Mouse (Mus musculus): ENCODE data around the gene Aicda. TPM values are rescaled to one million over a fixed set of nuclear protein-coding genes. Genes with fewer than 3 reads are reported as not detected.
"Not testable (repeated sequence)": the region's sequence is repeated elsewhere in the genome, so short reads cannot be mapped to it uniquely, and the experiment has no call there.

Gene Aicda
- polyA plus RNA-seq, 1 experiment: not detected

GRCm38 (mm10) chr6:122569113-122569512 lies 15.5 kb downstream of the Aicda start:
- no peak overlapping the region for H3K4me3 ChIP-seq (replicated peaks; ENCODE audit: extremely low read depth, low read depth, low read length)
- H3K4me1 ChIP-seq (ENCODE audit: control insufficient read depth, insufficient read depth, low read length): no peaks in the 10 kb centered on the region
- no peak for TF ChIP-seq CTCF (IDR thresholded peaks at IDR 0.05; ENCODE audit: insufficient read depth, low read length)
- no peak for TF ChIP-seq POLR2A (IDR thresholded peaks at IDR 0.05; ENCODE audit: borderline replicate concordance, extremely low read depth, low read depth, low read length)
- WGBS: 62% methylated on average over 5 of the region's 5 CpGs
- DNase-seq: no peak

- no peaks in the 10 kb centered on the region for H3K4me1 ChIP-seq (ENCODE audit: control insufficient read depth, insufficient read depth, low read length)
- 55% methylated on average over 1 of the region's 1 CpGs for WGBS
- no peak for TF ChIP-seq CTCF (IDR thresholded peaks at IDR 0.05; ENCODE audit: insufficient read depth, low read length)
- TF ChIP-seq POLR2A (IDR thresholded peaks at IDR 0.05; ENCODE audit: borderline replicate concordance, extremely low read depth, low read depth, low read length): no peak
- H3K4me3 ChIP-seq (replicated peaks; ENCODE audit: extremely low read depth, low read depth, low read length): no peak overlapping the region
- DNase-seq: no peak
Observed at GRCm38 (mm10) chr6:122569762-122570161, 16.2 kb downstream of the Aicda start.

GRCm38 (mm10) chr6:122570695-122571616 lies 17.4 kb downstream of the Aicda start:
- WGBS: 31% methylated on average over 8 of the region's 8 CpGs
- H3K4me1 ChIP-seq (ENCODE audit: control insufficient read depth, insufficient read depth, low read length): no peaks in the 10 kb centered on the region
- TF ChIP-seq CTCF (IDR thresholded peaks at IDR 0.05; ENCODE audit: insufficient read depth, low read length) (no peak), POLR2A (IDR thresholded peaks at IDR 0.05; ENCODE audit: borderline replicate concordance, extremely low read depth, low read depth, low read length) (no peak)
- no peak overlapping the region for H3K4me3 ChIP-seq (replicated peaks; ENCODE audit: extremely low read depth, low read depth, low read length)
- DNase-seq: no peak

DNA sequence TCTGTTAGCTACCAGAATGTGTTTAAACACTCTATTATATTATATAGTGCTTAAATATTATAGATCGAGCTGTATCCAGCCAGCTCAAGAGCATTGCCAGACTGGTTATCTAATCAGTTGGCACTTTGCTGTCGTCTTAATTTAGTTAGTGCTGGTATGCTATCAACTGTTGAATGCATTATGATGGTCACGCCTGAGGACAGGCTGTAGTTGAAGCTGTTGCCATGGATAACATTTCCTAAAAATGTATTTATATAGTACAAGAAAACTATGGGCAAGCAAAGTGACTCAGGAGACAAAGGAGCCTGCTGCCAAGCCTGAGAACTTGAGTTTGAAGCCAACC lies 18.0 kb downstream of the Aicda start:
- DNase-seq: no peak
- Histone ChIP-seq H3K4me3 (replicated peaks; ENCODE audit: extremely low read depth, low read depth, low read length) (no peak overlapping the region), H3K4me1 (ENCODE audit: control insufficient read depth, insufficient read depth, low read length) (no peaks in the 10 kb centered on the region)
- TF ChIP-seq CTCF (IDR thresholded peaks at IDR 0.05; ENCODE audit: insufficient read depth, low read length): no peak
- no peak for TF ChIP-seq POLR2A (IDR thresholded peaks at IDR 0.05; ENCODE audit: borderline replicate concordance, extremely low read depth, low read depth, low read length)
- WGBS: 50% methylated on average over 3 of the region's 3 CpGs

DNA sequence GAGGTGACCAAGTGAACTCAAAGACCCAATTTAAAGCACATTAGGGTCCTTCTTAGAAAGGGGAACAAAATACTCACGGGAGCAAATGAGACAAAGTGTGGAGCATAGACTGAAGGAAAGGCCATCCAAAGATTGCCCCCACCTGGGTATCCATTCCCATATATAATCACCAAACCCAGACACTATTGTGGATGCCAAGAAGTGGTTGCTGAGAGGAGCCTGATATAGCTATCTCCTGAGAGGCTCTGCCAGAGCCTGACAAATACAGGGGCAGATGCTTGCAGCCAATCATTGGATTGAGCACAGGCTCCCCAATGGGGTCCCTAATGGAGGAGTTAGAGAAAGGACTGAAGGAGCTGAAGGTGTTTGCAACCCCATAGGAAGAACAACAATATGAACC lies 21.4 kb downstream of the Aicda start:
- not testable (repeated sequence) for DNase-seq; H3K4me1 ChIP-seq (ENCODE audit: control insufficient read depth, insufficient read depth, low read length); H3K4me3 ChIP-seq (replicated peaks; ENCODE audit: extremely low read depth, low read depth, low read length)
- WGBS: 87% methylated on average over 1 of the region's 1 CpGs

DNA sequence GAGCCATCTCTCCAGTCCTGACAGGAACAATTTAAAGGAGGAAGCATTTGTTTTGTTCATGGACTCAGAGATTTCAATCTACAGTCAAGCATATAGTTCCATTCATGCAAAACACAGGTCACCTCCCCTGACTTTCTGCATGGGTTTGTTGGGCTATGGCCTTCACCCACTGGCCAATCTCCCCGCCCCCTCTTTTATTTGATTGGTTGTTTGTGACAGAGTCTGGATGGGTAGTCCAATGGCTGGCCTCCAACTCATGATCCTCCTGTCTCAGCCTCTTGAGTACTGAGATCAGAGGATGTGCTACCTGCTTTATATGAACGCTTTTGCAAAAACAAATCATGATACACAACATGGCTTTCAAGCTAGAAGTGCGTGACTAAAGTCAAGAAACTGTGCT lies 23.4 kb downstream of the Aicda start:
- DNase-seq: no peak
- no peak overlapping the region for H3K4me3 ChIP-seq (replicated peaks; ENCODE audit: extremely low read depth, low read depth, low read length)
- 88% methylated on average over 3 of the region's 3 CpGs for WGBS
- H3K4me1 ChIP-seq (ENCODE audit: control insufficient read depth, insufficient read depth, low read length): no peaks in the 10 kb centered on the region
- no peak for TF ChIP-seq CTCF (IDR thresholded peaks at IDR 0.05; ENCODE audit: insufficient read depth, low read length)
- TF ChIP-seq POLR2A (IDR thresholded peaks at IDR 0.05; ENCODE audit: borderline replicate concordance, extremely low read depth, low read depth, low read length): no peak

GRCm38 (mm10) chr6:122579086-122579485 lies 25.5 kb downstream of the Aicda start:
- DNase-seq: no peak
- H3K4me1 ChIP-seq (ENCODE audit: control insufficient read depth, insufficient read depth, low read length): no peaks in the 10 kb centered on the region
- 83% methylated on average over 1 of the region's 1 CpGs for WGBS
- H3K4me3 ChIP-seq (replicated peaks; ENCODE audit: extremely low read depth, low read depth, low read length): no peak overlapping the region
- TF ChIP-seq CTCF (IDR thresholded peaks at IDR 0.05; ENCODE audit: insufficient read depth, low read length) (no peak), POLR2A (IDR thresholded peaks at IDR 0.05; ENCODE audit: borderline replicate concordance, extremely low read depth, low read depth, low read length) (no peak)

- no peak overlapping the region for H3K4me3 ChIP-seq (replicated peaks; ENCODE audit: extremely low read depth, low read depth, low read length)
- 77% methylated on average over 13 of the region's 13 CpGs for WGBS
- TF ChIP-seq CTCF (IDR thresholded peaks at IDR 0.05; ENCODE audit: insufficient read depth, low read length): no peak
- no peak for TF ChIP-seq POLR2A (IDR thresholded peaks at IDR 0.05; ENCODE audit: borderline replicate concordance, extremely low read depth, low read depth, low read length)
- no peaks in the 10 kb centered on the region for H3K4me1 ChIP-seq (ENCODE audit: control insufficient read depth, insufficient read depth, low read length)
- no peak for DNase-seq
Observed at GRCm38 (mm10) chr6:122591027-122591758, 37.6 kb downstream of the Aicda start.

- DNase-seq: no peak
- TF ChIP-seq CTCF (IDR thresholded peaks at IDR 0.05; ENCODE audit: insufficient read depth, low read length) (no peak), POLR2A (IDR thresholded peaks at IDR 0.05; ENCODE audit: borderline replicate concordance, extremely low read depth, low read depth, low read length) (no peak)
Observed at GRCm38 (mm10) chr6:122592905-122593304, 39.3 kb downstream of the Aicda start.

DNA sequence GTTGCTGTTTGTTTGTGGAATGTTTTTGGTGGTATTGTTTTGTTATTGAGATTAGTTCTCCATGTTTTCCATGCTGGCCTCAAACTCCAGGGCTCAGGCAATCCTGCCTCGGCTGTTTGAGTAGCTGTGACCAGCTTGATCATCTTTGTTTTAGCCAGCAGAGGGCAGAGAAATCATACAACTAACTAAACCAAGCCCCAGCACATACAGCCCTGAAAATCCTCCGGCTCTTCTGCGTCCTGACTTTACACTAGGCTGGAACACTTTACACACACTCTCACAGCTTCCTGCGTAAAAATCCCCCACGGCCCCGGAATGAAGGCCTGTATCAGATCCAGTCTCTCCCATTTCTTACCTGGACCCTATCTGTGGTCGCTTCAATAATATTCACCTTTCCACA lies 42.0 kb downstream of the Aicda start:
- peak; percentile 27; the same call in 1 of the 2 replicates for TF ChIP-seq CTCF (IDR thresholded peaks at IDR 0.05; ENCODE audit: insufficient read depth, low read length)
- no peak for TF ChIP-seq POLR2A (IDR thresholded peaks at IDR 0.05; ENCODE audit: borderline replicate concordance, extremely low read depth, low read depth, low read length)
- DNase-seq: no peak
- 19% methylated on average over 7 of the region's 7 CpGs for WGBS
- no peaks in the 10 kb centered on the region; the same call in 1 of the 2 replicates for H3K4me1 ChIP-seq (ENCODE audit: control insufficient read depth, insufficient read depth, low read length)
- no peak overlapping the region for H3K4me3 ChIP-seq (replicated peaks; ENCODE audit: extremely low read depth, low read depth, low read length)

More at GRCm38 (mm10) chr6:122592905-122593304, 39.3 kb downstream of the Aicda start:
- Histone ChIP-seq H3K4me1 (ENCODE audit: control insufficient read depth, insufficient read depth, low read length) (no peaks in the 10 kb centered on the region), H3K4me3 (replicated peaks; ENCODE audit: extremely low read depth, low read depth, low read length) (no peak overlapping the region)
- 81% methylated on average over 2 of the region's 2 CpGs for WGBS

Data from lung, adult 2 months (tissue).